Mouse (Mus musculus): ENCODE results near the gene Gm20390.
"Not testable (repeated sequence)": the region's sequence is repeated elsewhere in the genome, so short reads cannot be mapped to it uniquely, and the experiment has no call there.

Gm20390 gene

GRCm38 (mm10) chr11:93963013-93963412 is 5.1 kb downstream of the Gm20390 start:
- DNase-seq = no peak

GRCm38 (mm10) chr11:93961482-93961881 is 6.6 kb downstream of the Gm20390 start:
- no peak for DNase-seq

- DNase-seq = no peak
Measured at GRCm38 (mm10) chr11:93957746-93958145, 10.3 kb downstream of the Gm20390 start.

- no peak for DNase-seq
Measured at GRCm38 (mm10) chr11:93957031-93957555, 11.0 kb downstream of the Gm20390 start.

- no peak for DNase-seq
Measured at GRCm38 (mm10) chr11:93956159-93956558, 11.9 kb downstream of the Gm20390 start, which contains the start of gene Nme2. Gene Nme2, minus strand, starts transcription at chr11:93956259.

- peak; percentile 90 for DNase-seq
Measured at GRCm38 (mm10) chr11:93955256-93956150, 12.6 kb downstream of the Gm20390 start.

- no peak for DNase-seq
Measured at GRCm38 (mm10) chr11:93954738-93955255, 13.3 kb downstream of the Gm20390 start.

- no peak for DNase-seq
Measured at GRCm38 (mm10) chr11:93952376-93952775, 15.7 kb downstream of the Gm20390 start.

GRCm38 (mm10) chr11:93950045-93950444 is 18.0 kb downstream of the Gm20390 start:
- no peak for DNase-seq

- no peak for DNase-seq
Measured at GRCm38 (mm10) chr11:93948887-93949567, 19.1 kb downstream of the Gm20390 start.

GRCm38 (mm10) chr11:93944986-93945385 is 23.1 kb downstream of the Gm20390 start:
- no peak for DNase-seq

GRCm38 (mm10) chr11:93940906-93941305 is 27.2 kb downstream of the Gm20390 start:
- DNase-seq = no peak

GRCm38 (mm10) chr11:93929106-93929505 is 39.0 kb downstream of the Gm20390 start:
- no peak for DNase-seq

- not testable (repeated sequence) for DNase-seq
Measured at GRCm38 (mm10) chr11:93915019-93915418, 53.1 kb downstream of the Gm20390 start.

GRCm38 (mm10) chr11:93911603-93912002 is 56.5 kb downstream of the Gm20390 start:
- DNase-seq = no peak

- no peak for DNase-seq
Measured at GRCm38 (mm10) chr11:93908829-93909228, 59.3 kb downstream of the Gm20390 start.

- no peak for DNase-seq
Measured at GRCm38 (mm10) chr11:93907839-93908238, 60.3 kb downstream of the Gm20390 start.

GRCm38 (mm10) chr11:93906834-93907233 is 61.3 kb downstream of the Gm20390 start:
- no peak for DNase-seq
